Mouse (Mus musculus): ENCODE measurements around the gene Lpar5. TPM values are rescaled to one million over a fixed set of nuclear protein-coding genes. Genes with fewer than 3 reads are reported as not detected.
A peak's percentile ranks its signal among the peaks of the same experiment; 100 is the strongest.
"Not testable (repeated sequence)": the region's sequence is repeated elsewhere in the genome, so short reads cannot be mapped to it uniquely, and the experiment has no call there.

Lpar5 gene
- polyA plus RNA-seq (2012; fragmentation: generic; extraction: Trizol): not detected
- long read RNA-seq, experiment 1: 0 reads
- long read RNA-seq, experiment 2: 0 reads

DNA sequence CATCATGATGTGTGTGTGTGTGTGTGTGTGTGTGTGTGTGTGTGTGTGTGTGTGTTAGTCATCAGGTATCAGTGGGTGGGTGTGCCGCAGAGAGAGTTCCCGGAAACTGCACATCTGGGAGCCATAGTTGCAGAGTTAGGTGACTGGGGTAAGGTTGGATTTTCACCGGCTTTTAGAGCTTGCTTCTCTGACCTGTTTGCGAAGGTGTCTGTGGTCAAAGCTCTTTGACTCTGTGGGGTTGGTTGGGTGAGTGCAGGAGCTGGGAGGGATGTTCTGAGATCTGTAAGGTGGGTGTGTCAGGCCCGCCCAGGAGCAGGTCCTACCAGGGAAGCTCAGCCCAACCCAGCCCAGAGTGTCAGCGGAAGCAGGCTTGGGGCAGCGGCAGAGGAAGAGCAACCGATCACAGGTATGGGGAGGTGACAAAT is at the start of gene Lpar5:
TSS of gene Lpar5 (plus strand) at position 350 of the 425 bp plus-strand sequence.
- no peaks in the 10 kb centered on the region for H3K36me3 ChIP-seq (ENCODE audit: control insufficient read depth, insufficient read depth)
- no peak within 1 kb of the TSS for H3K4me3 ChIP-seq (ENCODE audit: insufficient read depth, poor library complexity, severe bottlenecking)
- no peaks in the 10 kb centered on the region for H3K79me3 ChIP-seq (ENCODE audit: low read depth)

DNA sequence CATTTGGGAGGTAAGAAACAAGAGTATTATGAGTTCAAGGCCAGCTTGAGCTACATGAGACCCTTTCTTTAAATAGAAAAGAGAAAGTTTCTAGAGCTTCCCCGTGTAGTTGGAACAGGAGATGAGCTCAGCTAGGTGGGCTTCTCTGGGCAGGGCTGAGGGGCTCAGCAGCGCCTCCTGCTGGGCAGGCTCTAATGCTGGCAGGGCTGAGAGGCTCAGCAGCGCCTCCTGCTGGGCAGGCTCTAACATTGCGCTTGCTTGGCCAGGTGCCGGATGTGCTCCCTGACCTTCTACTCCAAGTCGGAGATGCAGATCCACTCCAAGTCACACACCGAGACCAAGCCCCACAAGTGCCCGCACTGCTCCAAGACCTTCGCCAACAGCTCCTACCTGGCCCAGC is 37.2 kb upstream of the Lpar5 start:
- H3K79me3 ChIP-seq (ENCODE audit: low read depth); H3K4me3 ChIP-seq (ENCODE audit: insufficient read depth, poor library complexity, severe bottlenecking); H3K27me3 ChIP-seq (ENCODE audit: control insufficient read depth, insufficient read depth, insufficient read length); H3K79me2 ChIP-seq (ENCODE audit: control insufficient read depth, insufficient read depth); H3ac ChIP-seq (ENCODE audit: control insufficient read depth, insufficient read length, low read depth): not testable (repeated sequence)
- peak; percentile 86 for TF ChIP-seq CTCF (IDR thresholded peaks at IDR 0.05; ENCODE audit: control insufficient read depth, insufficient read depth, insufficient read length)
- peaks cover 82% of the 10 kb centered on the region for H3K36me3 ChIP-seq (ENCODE audit: control insufficient read depth, insufficient read depth)

More for the DNA sequence above, at the start of gene Lpar5:
- H3K27me3 ChIP-seq (ENCODE audit: control insufficient read depth, insufficient read depth, insufficient read length): peaks cover 33% of the 10 kb centered on the region
- H3K79me2 ChIP-seq (ENCODE audit: control insufficient read depth, insufficient read depth): no peaks in the 10 kb centered on the region
- H3ac ChIP-seq (ENCODE audit: control insufficient read depth, insufficient read length, low read depth): no peak within 1 kb of the TSS
- no peak for TF ChIP-seq CEBPB (IDR thresholded peaks at IDR 0.05; ENCODE audit: low read depth)

DNA sequence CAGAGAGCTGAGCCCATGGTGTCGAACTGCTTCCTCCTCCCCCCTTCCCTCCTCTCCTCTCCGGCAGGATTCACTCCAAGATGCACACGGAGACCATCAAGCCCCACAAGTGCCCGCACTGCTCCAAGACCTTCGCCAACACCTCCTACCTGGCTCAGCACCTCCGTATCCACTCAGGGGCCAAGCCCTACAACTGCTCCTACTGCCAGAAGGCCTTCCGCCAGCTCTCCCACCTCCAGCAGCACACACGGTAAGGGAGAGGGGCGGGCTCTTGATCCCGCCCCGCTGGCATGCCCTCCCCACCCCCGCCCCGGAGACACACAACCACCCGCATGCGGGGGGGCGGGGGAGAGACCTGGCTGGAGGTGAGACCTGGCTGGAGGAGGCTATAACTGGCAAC is 36.1 kb upstream of the Lpar5 start:
- Histone ChIP-seq H3K79me2 (ENCODE audit: control insufficient read depth, insufficient read depth) (no peaks in the 10 kb centered on the region), H3K36me3 (ENCODE audit: control insufficient read depth, insufficient read depth) (peaks cover 79% of the 10 kb centered on the region), H3K4me3 (ENCODE audit: insufficient read depth, poor library complexity, severe bottlenecking) (no peak overlapping the region), H3K27me3 (ENCODE audit: control insufficient read depth, insufficient read depth, insufficient read length) (no peaks in the 10 kb centered on the region), H3K79me3 (ENCODE audit: low read depth) (no peaks in the 10 kb centered on the region), H3ac (ENCODE audit: control insufficient read depth, insufficient read length, low read depth) (no peak overlapping the region)
- no peak for TF ChIP-seq MYOG (IDR thresholded peaks at IDR 0.05; ENCODE audit: control insufficient read depth, extremely low read depth, insufficient read length)
- no peak for TF ChIP-seq MYOD1 (IDR thresholded peaks at IDR 0.05; ENCODE audit: control insufficient read depth, insufficient read length, low read depth)
- TF ChIP-seq MAX (IDR thresholded peaks at IDR 0.05): no peak
- no peak for TF ChIP-seq USF1 (IDR thresholded peaks at IDR 0.05; ENCODE audit: low read depth)
- TF ChIP-seq CEBPB (IDR thresholded peaks at IDR 0.05; ENCODE audit: low read depth): no peak
- no peak for TF ChIP-seq CTCF (IDR thresholded peaks at IDR 0.05; ENCODE audit: control insufficient read depth, insufficient read depth, insufficient read length)
- TF ChIP-seq FOSL1 (IDR thresholded peaks at IDR 0.05; ENCODE audit: insufficient read depth, low read length, poor library complexity, severe bottlenecking): no peak

DNA sequence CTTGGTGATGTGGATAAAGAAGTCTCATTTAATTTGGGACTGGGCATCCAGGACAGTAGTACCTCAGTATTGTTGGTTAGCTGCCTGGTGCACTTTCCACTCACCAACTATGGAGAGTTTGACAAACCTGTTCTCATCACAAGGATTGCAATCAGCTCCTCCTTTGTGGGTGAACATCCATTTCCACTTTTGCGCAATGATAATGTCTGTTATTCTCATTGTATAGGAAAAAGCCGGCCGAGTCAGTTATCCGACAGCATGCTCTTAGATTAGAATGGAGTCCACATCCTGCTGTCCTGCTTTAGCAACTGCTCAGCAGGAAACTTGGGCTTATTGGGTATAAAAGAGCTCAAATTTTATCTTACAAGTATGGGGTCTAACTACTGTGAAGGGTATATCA is 29.1 kb upstream of the Lpar5 start:
- TF ChIP-seq CTCF (IDR thresholded peaks at IDR 0.05; ENCODE audit: control insufficient read depth, insufficient read depth, insufficient read length) (no peak), FOSL1 (IDR thresholded peaks at IDR 0.05; ENCODE audit: insufficient read depth, low read length, poor library complexity, severe bottlenecking) (no peak), MYOD1 (IDR thresholded peaks at IDR 0.05; ENCODE audit: control insufficient read depth, insufficient read length, low read depth) (no peak)
- Histone ChIP-seq H3K4me3 (ENCODE audit: insufficient read depth, poor library complexity, severe bottlenecking) (no peak overlapping the region), H3K36me3 (ENCODE audit: control insufficient read depth, insufficient read depth) (peaks cover 37% of the 10 kb centered on the region), H3K27me3 (ENCODE audit: control insufficient read depth, insufficient read depth, insufficient read length) (no peaks in the 10 kb centered on the region), H3K79me2 (ENCODE audit: control insufficient read depth, insufficient read depth) (peaks cover 14% of the 10 kb centered on the region), H3ac (ENCODE audit: control insufficient read depth, insufficient read length, low read depth) (no peak overlapping the region), H3K79me3 (ENCODE audit: low read depth) (peaks cover 7% of the 10 kb centered on the region)

DNA sequence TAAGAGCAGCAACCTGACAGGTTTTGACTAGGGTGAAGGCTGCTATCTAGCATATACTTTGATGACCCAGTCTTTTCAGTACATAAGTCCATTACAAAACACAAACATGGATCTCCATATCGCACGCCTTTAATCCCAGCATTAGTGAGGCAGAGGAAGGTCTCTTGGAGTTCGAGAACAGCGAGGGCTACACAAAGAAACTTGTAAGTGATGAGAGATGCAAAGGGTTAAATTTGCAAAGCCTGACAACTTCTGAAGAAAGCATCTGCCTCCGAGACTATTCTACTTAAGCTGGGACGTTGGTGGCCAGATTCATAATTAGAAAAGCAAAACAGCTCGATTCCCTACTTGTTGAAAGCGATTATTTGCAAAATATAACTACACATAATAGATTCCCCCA is 28.6 kb upstream of the Lpar5 start:
- H3K4me3 ChIP-seq (ENCODE audit: insufficient read depth, poor library complexity, severe bottlenecking): no peak overlapping the region
- no peaks in the 10 kb centered on the region for H3K27me3 ChIP-seq (ENCODE audit: control insufficient read depth, insufficient read depth, insufficient read length)
- no peak overlapping the region for H3ac ChIP-seq (ENCODE audit: control insufficient read depth, insufficient read length, low read depth)
- TF ChIP-seq USF1 (IDR thresholded peaks at IDR 0.05; ENCODE audit: low read depth): no peak
- TF ChIP-seq CTCF (IDR thresholded peaks at IDR 0.05; ENCODE audit: control insufficient read depth, insufficient read depth, insufficient read length): no peak
- no peak for TF ChIP-seq FOSL1 (IDR thresholded peaks at IDR 0.05; ENCODE audit: insufficient read depth, low read length, poor library complexity, severe bottlenecking)
- TF ChIP-seq MAX (IDR thresholded peaks at IDR 0.05): no peak
- TF ChIP-seq CEBPB (IDR thresholded peaks at IDR 0.05; ENCODE audit: low read depth): no peak
- TF ChIP-seq MYOG (IDR thresholded peaks at IDR 0.05; ENCODE audit: control insufficient read depth, extremely low read depth, insufficient read length): no peak
- peaks cover 7% of the 10 kb centered on the region for H3K79me3 ChIP-seq (ENCODE audit: low read depth)
- peaks cover 14% of the 10 kb centered on the region for H3K79me2 ChIP-seq (ENCODE audit: control insufficient read depth, insufficient read depth)
- H3K36me3 ChIP-seq (ENCODE audit: control insufficient read depth, insufficient read depth): peaks cover 37% of the 10 kb centered on the region

DNA sequence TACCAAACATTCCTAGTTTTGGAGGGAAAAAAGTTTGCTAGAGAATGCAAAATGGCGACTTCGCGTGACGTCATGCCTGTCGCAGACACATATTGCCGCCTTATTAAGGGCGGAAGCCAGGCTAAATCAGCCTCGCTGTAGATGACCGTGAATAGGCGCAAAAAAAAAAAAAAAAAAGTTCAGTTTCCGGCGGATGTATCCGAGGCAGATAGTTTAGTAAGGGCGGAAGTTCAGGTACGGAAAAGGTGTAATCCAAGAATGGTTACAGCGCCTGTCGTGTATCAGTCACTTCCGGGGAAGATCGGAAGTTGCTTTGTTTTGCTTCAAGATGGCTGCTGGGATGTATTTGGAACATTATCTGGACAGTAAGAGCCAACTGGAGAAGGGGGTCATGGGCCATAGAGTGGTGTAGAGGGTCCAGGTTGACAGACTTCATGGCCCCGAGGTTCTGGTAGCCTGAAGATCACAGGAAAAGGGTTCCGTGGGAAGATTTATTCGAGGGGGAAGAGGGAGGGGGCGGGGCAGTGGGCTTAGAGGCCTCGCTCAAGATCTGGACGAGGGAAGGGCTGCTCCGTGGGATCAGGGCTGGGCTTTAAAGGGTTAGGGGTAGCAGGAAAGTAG is 28.1 kb upstream of the Lpar5 start, which contains the start of gene Ing4:
TSS of gene Ing4 (plus strand) at position 228 of the 621 bp plus-strand sequence.
- H3ac ChIP-seq (ENCODE audit: control insufficient read depth, insufficient read length, low read depth): peak within 1 kb of the TSS; percentile 70
- H3K4me3 ChIP-seq (ENCODE audit: insufficient read depth, poor library complexity, severe bottlenecking): peak within 1 kb of the TSS; percentile 48
- no peaks in the 10 kb centered on the region for H3K27me3 ChIP-seq (ENCODE audit: control insufficient read depth, insufficient read depth, insufficient read length)
- peaks cover 14% of the 10 kb centered on the region for H3K79me2 ChIP-seq (ENCODE audit: control insufficient read depth, insufficient read depth)
- TF ChIP-seq FOSL1 (IDR thresholded peaks at IDR 0.05; ENCODE audit: insufficient read depth, low read length, poor library complexity, severe bottlenecking) (no peak), CEBPB (IDR thresholded peaks at IDR 0.05; ENCODE audit: low read depth) (no peak), MAX (IDR thresholded peaks at IDR 0.05) (peak; percentile 7), MYOG (IDR thresholded peaks at IDR 0.05; ENCODE audit: control insufficient read depth, extremely low read depth, insufficient read length) (no peak), MYOD1 (IDR thresholded peaks at IDR 0.05; ENCODE audit: control insufficient read depth, insufficient read length, low read depth) (no peak)
- H3K36me3 ChIP-seq (ENCODE audit: control insufficient read depth, insufficient read depth): peaks cover 39% of the 10 kb centered on the region
- peaks cover 7% of the 10 kb centered on the region for H3K79me3 ChIP-seq (ENCODE audit: low read depth)
